Mouse (Mus musculus) hematopoietic stem cell, adult 5-6 weeks (primary cell): ENCODE measurements at regions not wholly inside any gene's neighbourhood (a gene's known extent, or its start where the extent isn't known, plus 50 kb on each side); places are given as distances from the start of the nearest gene placed in this dataset.
A peak's percentile ranks its signal among the peaks of the same experiment; 100 is the strongest.

Experiments used
- ATAC-seq, 2 experiments: fragments of 125-278 bp in 1 of 2; replicated peaks in 1 of 2; 2 replicates each; pipeline ENCODE4 v1.8.0; 2016 to 2017; ENCODE audit warnings: inconsistent platforms in 2 of 2, mild to moderate bottlenecking in 2 of 2, moderate number of reproducible peaks in 2 of 2, low read depth in 1 of 2, moderate TSS enrichment in 1 of 2; ENCODE audit not compliant: low FRiP score in 2 of 2, poor library complexity in 2 of 2, severe bottlenecking in 2 of 2, insufficient read depth in 1 of 2, low TSS enrichment in 1 of 2

DNA sequence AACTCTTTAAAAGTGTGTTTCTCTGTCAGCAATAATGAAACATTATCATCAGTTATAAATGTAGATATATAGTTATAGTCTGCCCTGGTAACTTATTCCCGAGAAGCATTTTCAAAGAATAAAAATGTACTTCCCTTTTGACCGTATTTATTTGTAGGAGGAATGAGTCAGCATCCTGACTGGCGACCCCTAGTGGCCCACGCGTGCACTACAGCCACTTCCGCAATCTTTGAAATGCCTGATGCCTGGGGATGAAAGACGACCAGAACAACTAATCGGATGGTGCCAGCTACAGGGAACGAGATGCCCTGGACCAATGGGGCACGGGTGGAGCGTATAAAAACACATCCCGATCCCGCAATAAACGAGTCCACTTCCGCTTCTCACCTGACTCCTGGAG, 60.6 kb upstream of the Igfbp7 start:
- ATAC-seq, result peak; percentile 68 to 80; a peak in 3 of 4 replicates

DNA sequence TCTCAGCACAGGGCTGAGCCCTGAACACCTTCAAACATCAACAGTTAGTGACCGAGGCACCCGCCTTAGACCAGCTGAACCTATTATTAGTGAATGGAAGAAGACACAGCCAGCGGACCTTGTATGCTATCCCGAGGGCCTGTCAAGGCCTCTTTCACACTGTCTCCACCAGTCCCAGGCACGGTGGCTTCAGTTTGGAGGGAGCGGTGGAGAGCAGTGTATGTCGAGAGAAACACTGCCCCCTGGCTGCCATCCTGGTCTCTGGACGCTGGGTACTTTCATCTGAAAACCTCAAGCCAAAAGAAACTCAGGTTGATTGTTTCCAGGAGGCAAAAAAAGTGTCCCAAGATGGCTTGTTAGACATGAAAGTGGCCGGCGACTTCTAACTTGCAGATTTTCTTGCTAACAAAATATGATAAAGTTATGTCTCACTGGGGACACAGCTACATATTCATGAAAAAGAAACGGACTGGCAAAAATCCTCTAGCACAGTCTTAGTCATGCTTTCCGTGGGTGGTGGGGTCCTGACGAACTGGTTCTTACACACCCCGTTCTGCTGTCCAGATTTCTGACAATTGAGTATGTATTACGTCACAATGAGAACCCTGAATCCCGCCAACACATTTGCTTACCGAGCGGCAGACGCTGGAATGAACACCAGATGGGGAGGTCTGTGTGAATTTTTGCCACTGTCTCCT, 57.2 kb upstream of the Igfbp7 start:
- peak; percentile 36 to 43; a peak in 1 of 4 replicates for ATAC-seq

GRCm38 (mm10) chr5:77459896-77460717, 52.3 kb upstream of the Igfbp7 start:
- peak; percentile 87 to 88 for ATAC-seq
